Mouse (Mus musculus): ENCODE results near the gene Ddx24. TPM values are rescaled to one million over a fixed set of nuclear protein-coding genes. Genes with fewer than 3 reads are reported as not detected.

Gene Ddx24
- polyA plus RNA-seq, 1 experiment from 2014 or later = 72.6 TPM

- 64% methylated on average over 3 of the region's 3 CpGs for WGBS (ENCODE audit: insufficient replicate concordance)
- no peaks in the 10 kb centered on the region for H3K9me3 ChIP-seq (replicated peaks)
- no peak overlapping the region for H3K4me2 ChIP-seq
- H3K36me3 ChIP-seq = no peaks in the 10 kb centered on the region
- peaks cover 30% of the 10 kb centered on the region for H3K27me3 ChIP-seq (replicated peaks)
- H3K4me3 ChIP-seq = no peak overlapping the region
- ATAC-seq = no peak
- H3K27ac ChIP-seq = no peak overlapping the region
- no peak overlapping the region for H3K9ac ChIP-seq
- no peaks in the 10 kb centered on the region for H3K4me1 ChIP-seq
Observed at GRCm38 (mm10) chr12:103362336-103362735, 63.3 kb downstream of the Ddx24 start.

GRCm38 (mm10) chr12:103361539-103362307 is 63.9 kb downstream of the Ddx24 start:
- no peak overlapping the region for H3K4me2 ChIP-seq
- no peak overlapping the region for H3K27ac ChIP-seq
- 80% methylated on average over 17 of the region's 17 CpGs for WGBS (ENCODE audit: insufficient replicate concordance)
- ATAC-seq = no peak
- H3K9me3 ChIP-seq (replicated peaks) = no peaks in the 10 kb centered on the region
- no peak overlapping the region for H3K4me3 ChIP-seq
- H3K9ac ChIP-seq = no peak overlapping the region
- H3K36me3 ChIP-seq = no peaks in the 10 kb centered on the region
- H3K4me1 ChIP-seq = no peaks in the 10 kb centered on the region
- H3K27me3 ChIP-seq (replicated peaks) = peaks cover 24% of the 10 kb centered on the region

- 58% methylated on average over 8 of the region's 8 CpGs for WGBS (ENCODE audit: insufficient replicate concordance)
- ATAC-seq = no peak
Observed at GRCm38 (mm10) chr12:103360812-103361211, 64.8 kb downstream of the Ddx24 start.

GRCm38 (mm10) chr12:103358951-103359801 is 66.5 kb downstream of the Ddx24 start:
- 48% methylated on average over 4 of the region's 4 CpGs for WGBS (ENCODE audit: insufficient replicate concordance)
- Histone ChIP-seq H3K9me3 (replicated peaks) (no peaks in the 10 kb centered on the region), H3K4me1 (no peaks in the 10 kb centered on the region), H3K4me3 (no peak overlapping the region), H3K27ac (no peak overlapping the region), H3K9ac (no peak overlapping the region), H3K4me2 (no peak overlapping the region), H3K36me3 (no peaks in the 10 kb centered on the region), H3K27me3 (replicated peaks) (peaks cover 11% of the 10 kb centered on the region; the same call in 1 of the 2 replicates)
- no peak for ATAC-seq

More at GRCm38 (mm10) chr12:103360812-103361211, 64.8 kb downstream of the Ddx24 start:
- no peak overlapping the region for H3K27ac ChIP-seq
- no peak overlapping the region for H3K4me3 ChIP-seq
- H3K4me2 ChIP-seq = no peak overlapping the region
- no peak overlapping the region for H3K9ac ChIP-seq
- H3K27me3 ChIP-seq (replicated peaks) = peaks cover 15% of the 10 kb centered on the region
- H3K36me3 ChIP-seq = no peaks in the 10 kb centered on the region
- H3K4me1 ChIP-seq = no peaks in the 10 kb centered on the region
- no peaks in the 10 kb centered on the region for H3K9me3 ChIP-seq (replicated peaks)

- no peaks in the 10 kb centered on the region for H3K4me1 ChIP-seq
- no peaks in the 10 kb centered on the region for H3K9me3 ChIP-seq (replicated peaks)
- no peak for ATAC-seq
- H3K4me3 ChIP-seq = no peak overlapping the region
- H3K9ac ChIP-seq = no peak overlapping the region
- H3K4me2 ChIP-seq = no peak overlapping the region
- H3K36me3 ChIP-seq = no peaks in the 10 kb centered on the region
- H3K27me3 ChIP-seq (replicated peaks) = peaks cover 10% of the 10 kb centered on the region; the same call in 1 of the 2 replicates
- 74% methylated on average over 8 of the region's 8 CpGs for WGBS (ENCODE audit: insufficient replicate concordance)
- no peak overlapping the region for H3K27ac ChIP-seq
Observed at GRCm38 (mm10) chr12:103358216-103358615, 67.4 kb downstream of the Ddx24 start.

Other genes with a start within 250 kb of the Ddx24 start
- gene Prima1, start 183.7 kb downstream of the Ddx24 start, polyA plus RNA-seq (2016; fragmentation: Nextera tagmentation; extraction: Ambion mirVana) = not detected in 2 replicates
- not detected in 2 replicates for gene Fam181a, start 114.9 kb downstream of the Ddx24 start, polyA plus RNA-seq (2016; fragmentation: Nextera tagmentation; extraction: Ambion mirVana)
- gene Asb2, start 69.8 kb downstream of the Ddx24 start, polyA plus RNA-seq (2016; fragmentation: Nextera tagmentation; extraction: Ambion mirVana) = 1.1 and 1.2 TPM in 2 replicates
- gene Otub2, start 37.1 kb downstream of the Ddx24 start, polyA plus RNA-seq (2016; fragmentation: Nextera tagmentation; extraction: Ambion mirVana) = 24.2 and 26.2 TPM in 2 replicates
- 0.18 and 0.24 TPM in 2 replicates for gene 9330161L09Rik, start 18.0 kb downstream of the Ddx24 start, polyA plus RNA-seq (2016; fragmentation: Nextera tagmentation; extraction: Ambion mirVana)
- 9.8 and 11.6 TPM in 2 replicates for gene Ifi27, start 8.4 kb upstream of the Ddx24 start, polyA plus RNA-seq (2016; fragmentation: Nextera tagmentation; extraction: Ambion mirVana)
- 1.4 and 1.6 TPM in 2 replicates for gene Ifi27l2a, start 17.9 kb upstream of the Ddx24 start, polyA plus RNA-seq (2016; fragmentation: Nextera tagmentation; extraction: Ambion mirVana)
- not detected in 2 replicates for gene Ifi27l2b, start 31.4 kb upstream of the Ddx24 start, polyA plus RNA-seq (2016; fragmentation: Nextera tagmentation; extraction: Ambion mirVana)
- gene Ppp4r4, start 106.5 kb upstream of the Ddx24 start, polyA plus RNA-seq (2016; fragmentation: Nextera tagmentation; extraction: Ambion mirVana) = 1.8 and 2.3 TPM in 2 replicates
- gene Serpina10, start 205.6 kb upstream of the Ddx24 start, polyA plus RNA-seq (2016; fragmentation: Nextera tagmentation; extraction: Ambion mirVana) = 24.0 and 26.4 TPM in 2 replicates
- gene Serpina6, start 231.4 kb upstream of the Ddx24 start, polyA plus RNA-seq (2016; fragmentation: Nextera tagmentation; extraction: Ambion mirVana) = 1,015 and 1,058 TPM in 2 replicates